Mouse (Mus musculus) macrophage (primary cell): ENCODE measurements at regions not wholly inside any gene's neighbourhood (a gene's known extent, or its start where the extent isn't known, plus 50 kb on each side); places are given as distances from the start of the nearest gene placed in this dataset.

Experiments
- H3K27ac ChIP-seq: fragments of 350-480 bp; formaldehyde crosslinking; 2 replicates; pipeline ENCODE4 v1.9.0; 2021
- H3K36me3 ChIP-seq: fragments of 350-480 bp; formaldehyde crosslinking; 2 replicates; pipeline ENCODE4 v1.9.0; 2021; ENCODE audit errors: inconsistent target
- H3K4me3 ChIP-seq: fragments of 350-480 bp; formaldehyde crosslinking; 2 replicates; pipeline ENCODE4 v1.9.0; 2021; ENCODE audit errors: inconsistent target
- H3K79me2 ChIP-seq: fragments of 350-480 bp; formaldehyde crosslinking; 2 replicates; pipeline ENCODE4 v1.9.0; 2021; ENCODE audit errors: inconsistent target
- WGBS: methylation state at CpG from one replicate; pipeline ENCODE4 v1.1.7; 2026; ENCODE audit warnings: inconsistent platforms; ENCODE audit not compliant: missing documents; 5-methylcytosine and 5-hydroxymethylcytosine counted together

DNA sequence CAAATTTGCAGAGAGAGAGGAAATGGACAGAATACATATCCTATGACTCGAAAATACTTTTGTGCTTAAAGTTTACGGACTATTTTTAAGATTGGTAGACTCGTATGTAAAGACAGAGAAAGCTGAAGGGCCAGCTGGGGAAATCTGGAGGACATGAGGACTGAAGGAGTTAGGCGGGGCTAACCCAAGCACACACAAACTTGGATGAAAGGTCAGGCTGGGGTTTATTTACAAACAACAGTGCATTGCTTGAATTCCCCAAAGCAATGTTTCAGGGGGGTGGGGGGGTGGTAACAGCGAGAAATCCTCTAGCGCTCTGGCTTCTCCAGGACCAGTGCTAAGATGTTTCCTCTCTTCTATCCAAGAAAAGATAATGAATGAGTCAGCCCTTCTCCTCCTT is 68.3 kb downstream of the Ptger2 start:
- H3K4me3 ChIP-seq = no peak overlapping the region
- WGBS = 88% methylated on average over 6 of the region's 6 CpGs
- H3K79me2 ChIP-seq = no peaks in the 10 kb centered on the region
- H3K27ac ChIP-seq = no peak overlapping the region
- no peaks in the 10 kb centered on the region for H3K36me3 ChIP-seq

DNA sequence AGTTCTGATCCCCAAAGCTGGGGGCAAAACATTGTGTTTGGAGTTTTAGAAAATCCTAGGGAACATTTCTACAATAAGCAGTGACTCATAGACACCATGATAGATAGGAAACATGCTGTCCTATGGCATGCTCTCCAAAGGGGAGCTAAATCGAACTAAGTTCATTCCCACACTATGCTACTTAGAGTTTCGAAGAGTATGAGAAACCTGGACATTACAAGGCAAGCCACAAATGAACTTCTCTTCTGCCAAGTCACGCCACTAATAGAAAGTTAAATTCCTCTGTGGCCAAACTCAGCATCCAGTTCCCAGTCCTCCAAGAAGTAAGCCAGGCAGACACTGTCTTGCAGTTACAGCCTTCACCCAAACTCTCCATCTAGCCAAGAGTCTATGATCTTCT is 73.7 kb downstream of the Ptger2 start:
- no peaks in the 10 kb centered on the region for H3K36me3 ChIP-seq
- no peaks in the 10 kb centered on the region for H3K79me2 ChIP-seq
- H3K4me3 ChIP-seq = no peak overlapping the region
- WGBS = 100% methylated on average over 3 of the region's 3 CpGs
- no peak overlapping the region for H3K27ac ChIP-seq

DNA sequence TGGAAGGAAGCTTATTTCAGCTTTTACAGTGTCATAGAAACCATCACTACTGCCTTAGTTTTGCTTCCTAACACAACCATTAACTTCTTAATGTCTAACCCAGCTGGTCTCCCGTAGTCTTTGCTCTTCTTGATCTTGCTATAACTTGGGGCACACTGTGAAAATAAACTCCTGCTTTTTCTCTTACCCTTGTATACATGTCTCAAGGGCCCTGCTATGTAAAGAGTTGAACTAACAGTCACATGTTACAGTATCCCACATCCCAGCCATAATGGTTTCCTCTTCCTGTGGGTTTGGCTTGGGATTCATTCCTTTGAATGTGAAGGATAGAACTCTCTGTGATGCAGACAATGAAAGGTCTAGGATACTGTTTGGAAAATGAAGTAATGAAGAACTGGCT is 76.5 kb downstream of the Ptger2 start:
- WGBS = 100% methylated on average over 1 of the region's 1 CpGs
- no peaks in the 10 kb centered on the region for H3K36me3 ChIP-seq

DNA sequence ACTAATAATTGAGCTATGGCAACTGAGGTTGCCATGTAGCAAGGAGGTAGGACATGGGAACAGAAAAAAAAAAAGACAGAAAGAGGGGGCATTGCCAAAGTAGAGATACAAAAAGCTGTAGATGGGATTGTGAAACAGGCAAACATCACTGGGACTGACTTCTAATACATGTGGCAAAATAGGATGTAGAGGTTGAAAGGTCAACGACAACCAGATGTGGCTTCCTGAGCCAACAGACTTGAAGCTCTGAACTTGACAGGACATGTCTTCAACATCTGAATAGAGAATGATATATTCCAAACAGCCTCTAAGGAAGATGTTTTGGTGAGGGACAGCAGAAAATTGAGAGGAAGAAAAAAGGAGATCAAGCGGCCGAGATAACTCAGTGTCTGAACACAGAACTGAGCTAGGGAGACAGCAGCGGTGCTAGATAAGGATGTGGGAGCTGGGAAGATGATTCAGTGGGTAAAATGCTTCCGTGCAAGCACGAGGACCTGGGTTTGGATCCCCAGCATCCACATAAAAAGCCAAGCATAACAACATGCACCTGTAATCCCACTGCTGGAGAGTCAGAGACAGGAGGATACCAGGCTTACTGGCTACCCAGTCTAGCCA is 81.7 kb downstream of the Ptger2 start:
- Histone ChIP-seq H3K36me3 (no peaks in the 10 kb centered on the region), H3K4me3 (no peak overlapping the region)
- WGBS = 69% methylated on average over 6 of the region's 6 CpGs

More for the DNA sequence above, 76.5 kb downstream of the Ptger2 start:
- no peaks in the 10 kb centered on the region for H3K79me2 ChIP-seq
- H3K27ac ChIP-seq = no peak overlapping the region
- H3K4me3 ChIP-seq = no peak overlapping the region

DNA sequence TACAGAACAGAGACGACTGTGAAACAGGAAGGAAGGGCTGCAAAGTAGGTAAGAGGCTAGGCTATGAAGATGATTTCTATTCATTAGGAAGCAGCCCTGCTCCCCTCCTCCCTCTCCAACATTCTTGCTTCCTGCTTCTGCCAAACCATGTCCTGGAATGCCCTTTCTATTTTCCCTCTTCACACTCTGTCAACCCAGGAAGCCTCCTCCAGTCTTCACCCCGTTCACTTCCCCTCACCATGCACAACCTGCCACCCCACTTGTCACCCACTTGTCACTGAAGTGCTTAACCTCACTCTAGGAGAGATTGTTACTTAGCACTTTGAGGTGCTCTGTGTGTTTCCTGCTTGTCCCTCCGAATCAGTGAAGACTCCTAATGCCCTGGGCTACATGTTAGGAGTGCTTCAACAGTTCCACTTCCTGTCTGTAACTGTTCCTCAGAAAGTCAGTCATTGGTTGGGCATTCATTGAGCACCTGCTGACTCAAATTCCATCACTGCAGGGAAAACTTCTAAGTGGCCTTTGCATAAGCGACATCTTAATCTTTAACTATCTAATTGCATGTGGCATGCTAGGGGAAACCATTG is 87.0 kb downstream of the Ptger2 start:
- Histone ChIP-seq H3K79me2 (no peaks in the 10 kb centered on the region), H3K27ac (0 out of 2 replicates have a peak overlapping the region, but pooled peaks have one; percentile 21), H3K36me3 (no peaks in the 10 kb centered on the region), H3K4me3 (no peak overlapping the region)
- WGBS = 31% methylated on average over 4 of the region's 4 CpGs

More for the DNA sequence above, 81.7 kb downstream of the Ptger2 start:
- no peak overlapping the region for H3K27ac ChIP-seq
- no peaks in the 10 kb centered on the region for H3K79me2 ChIP-seq

DNA sequence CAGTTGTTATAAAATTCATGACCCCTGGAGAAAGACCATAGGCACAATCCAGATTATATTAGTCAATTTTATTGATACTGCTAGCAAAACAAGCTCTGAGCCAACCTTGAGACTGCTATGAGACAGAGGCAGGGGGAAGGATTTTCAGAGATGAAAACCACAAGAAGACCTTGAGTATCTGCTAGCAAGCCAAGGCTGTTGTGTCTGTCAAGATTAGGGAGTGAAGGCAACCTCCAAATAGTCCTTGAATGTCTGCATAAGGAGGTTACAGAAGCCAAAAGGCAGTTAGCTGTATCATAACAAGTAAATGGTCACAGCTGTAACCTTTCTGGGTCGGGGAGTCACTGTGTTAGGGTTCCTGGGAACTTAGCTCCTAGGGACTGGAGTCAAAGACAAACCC is 89.2 kb downstream of the Ptger2 start:
- Histone ChIP-seq H3K4me3 (no peak overlapping the region), H3K27ac (no peak overlapping the region), H3K36me3 (no peaks in the 10 kb centered on the region), H3K79me2 (no peaks in the 10 kb centered on the region)
- 88% methylated on average over 1 of the region's 1 CpGs for WGBS

DNA sequence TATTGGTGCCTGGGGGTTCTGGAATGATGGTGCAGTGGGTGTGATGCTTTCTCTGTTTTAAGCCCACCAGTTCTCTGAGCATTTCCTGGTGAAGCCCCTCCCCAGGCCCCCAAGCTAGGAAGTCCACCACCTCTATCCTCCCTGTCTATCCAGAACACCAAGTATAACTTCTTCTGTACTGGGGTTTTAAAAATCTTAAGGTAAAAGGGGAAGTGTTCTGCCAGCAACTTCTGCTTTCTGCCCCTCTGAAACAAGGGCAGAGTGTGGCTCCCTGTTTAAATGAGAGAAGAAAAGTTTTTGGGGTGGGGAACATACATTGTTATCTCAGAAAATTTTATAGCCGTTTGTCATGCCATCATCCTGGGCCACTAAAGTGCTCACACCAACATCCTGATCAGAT is 91.8 kb downstream of the Ptger2 start:
- H3K27ac ChIP-seq = no peak overlapping the region
- no peaks in the 10 kb centered on the region for H3K36me3 ChIP-seq
- 8% methylated on average over 1 of the region's 1 CpGs for WGBS
- no peaks in the 10 kb centered on the region for H3K79me2 ChIP-seq
- no peak overlapping the region for H3K4me3 ChIP-seq

DNA sequence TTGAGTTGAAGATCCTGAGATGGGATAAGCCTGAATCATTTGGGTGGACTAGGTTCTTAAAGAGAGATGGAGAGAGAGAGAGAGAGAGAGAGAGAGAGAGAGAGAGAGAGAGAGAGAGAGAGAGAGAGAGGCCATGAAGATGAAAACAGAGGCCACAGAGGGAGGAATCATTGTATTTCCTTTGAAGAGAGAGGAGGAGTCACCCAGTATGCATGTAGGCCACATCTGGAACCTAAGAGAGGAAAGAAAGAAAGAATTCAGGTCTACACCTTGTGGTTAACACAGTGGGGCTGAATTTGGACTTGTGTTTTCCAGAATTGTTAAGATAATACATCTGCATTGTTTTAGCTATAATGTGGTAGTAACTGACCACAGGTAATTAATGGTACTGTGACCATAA is 92.2 kb downstream of the Ptger2 start:
- Histone ChIP-seq H3K36me3 (no peaks in the 10 kb centered on the region), H3K27ac (no peak overlapping the region), H3K79me2 (no peaks in the 10 kb centered on the region), H3K4me3 (no peak overlapping the region)

DNA sequence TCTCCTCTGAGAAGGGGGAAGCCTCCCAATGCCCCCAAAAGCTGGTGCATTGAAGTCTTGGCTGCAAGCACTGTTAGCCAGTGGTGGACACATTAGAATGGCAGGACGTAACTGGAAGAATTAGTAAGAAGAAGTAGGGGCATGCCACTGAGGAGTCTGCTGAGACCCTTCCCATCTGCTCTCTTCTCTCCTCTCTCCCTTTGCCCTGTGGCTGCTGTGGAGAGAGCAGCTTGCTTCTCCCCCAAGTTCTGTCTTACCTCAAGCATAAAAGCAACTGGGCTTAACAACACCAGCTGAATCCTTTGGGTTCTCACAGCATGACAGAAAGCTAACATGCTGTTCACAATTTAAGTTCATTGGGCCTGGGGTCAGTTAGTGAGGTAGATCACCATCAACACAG is 95.1 kb downstream of the Ptger2 start:
- H3K4me3 ChIP-seq = no peak overlapping the region
- WGBS = 88% methylated on average over 1 of the region's 1 CpGs
- no peaks in the 10 kb centered on the region for H3K79me2 ChIP-seq
- no peak overlapping the region for H3K27ac ChIP-seq
- no peaks in the 10 kb centered on the region for H3K36me3 ChIP-seq
